Mouse (Mus musculus): ENCODE results near the gene Slc7a10.

GRCm38 (mm10) chr7:35185889-35186569 lies at the start of gene Slc7a10:
- TF ChIP-seq JUND (conservative IDR thresholded peaks at IDR 0.05; ENCODE audit: low read depth, low read length) = no peak
- TF ChIP-seq CHD2 (IDR thresholded peaks at IDR 0.05; ENCODE audit: low read length) = no peak
- no peak for TF ChIP-seq E2F4 (IDR thresholded peaks at IDR 0.05; ENCODE audit: insufficient replicate concordance, low read depth, low read length)
- no peak for TF ChIP-seq CTCF (conservative IDR thresholded peaks at IDR 0.05 in 1 of 2, IDR thresholded peaks at IDR 0.05 in 1 of 2; ENCODE audit: low read depth in 2 of 2, low read length in 2 of 2)
- no peak for TF ChIP-seq USF2 (conservative IDR thresholded peaks at IDR 0.05; ENCODE audit: low read depth, low read length)
- no peak for TF ChIP-seq CHD1 (IDR thresholded peaks at IDR 0.05; ENCODE audit: low read depth, low read length)
- no peak for TF ChIP-seq ZNF384 (IDR thresholded peaks at IDR 0.05; ENCODE audit: low read depth, low read length)

Data from CH12.LX (cell line).